Mouse (Mus musculus): ENCODE measurements at regions not wholly inside any gene's neighbourhood (a gene's known extent, or its start where the extent isn't known, plus 50 kb on each side); places are given as distances from the start of the nearest gene placed in this dataset.

- TF ChIP-seq GATA1 (IDR thresholded peaks at IDR 0.05; ENCODE audit: borderline replicate concordance, low read length) (no peak), FLI1 (IDR thresholded peaks at IDR 0.05; ENCODE audit: low read length) (no peak)
These were observed 88.3 kb upstream of the Rpl38 start for GRCm38 (mm10) chr11:114579986-114580385.
